Mouse (Mus musculus) small intestine, adult 2 months (tissue): ENCODE results near the gene Ak5. TPM values are rescaled to one million over a fixed set of nuclear protein-coding genes. Genes with fewer than 3 reads are reported as not detected.

Experiments used
- H3K27ac ChIP-seq: fragments of 200-500 bp; 2 replicates; pipeline ENCODE4 v1.5.1; 2012; ENCODE audit warnings: low read depth, low read length, control low read depth, inconsistent platforms; ENCODE audit not compliant: insufficient read depth
- H3K27me3 ChIP-seq: fragments of 200-500 bp; 2 replicates; pipeline ENCODE4 v1.6.1; 2012; ENCODE audit warnings: mild to moderate bottlenecking, moderate library complexity, low read length, inconsistent platforms; ENCODE audit not compliant: control insufficient read depth, insufficient read depth
- H3K36me3 ChIP-seq: fragments of 200-500 bp; 2 replicates; pipeline ENCODE4 v1.6.1; 2012; ENCODE audit warnings: mild to moderate bottlenecking, low read length, control low read depth, inconsistent platforms; ENCODE audit not compliant: control insufficient read depth, insufficient read depth
- H3K4me1 ChIP-seq: fragments of 200-500 bp; 2 replicates; pipeline ENCODE4 v1.6.1; 2012; ENCODE audit warnings: low read length, inconsistent platforms, mixed read lengths; ENCODE audit not compliant: control insufficient read depth, insufficient read depth, insufficient read length
- H3K4me3 ChIP-seq: fragments of 200-500 bp; 2 replicates; pipeline ENCODE4 v1.5.1; 2012; ENCODE audit warnings: low read depth, mild to moderate bottlenecking, control low read depth, inconsistent platforms, low read length, moderate library complexity
- CTCF ChIP-seq: fragments of 200-500 bp; IDR thresholded peaks from 2 replicates; pipeline ENCODE4 v1.5.1; 2012; ENCODE audit warnings: low read depth, mild to moderate bottlenecking, control low read depth, inconsistent platforms, low read length, moderate library complexity, mixed read lengths; ENCODE audit not compliant: insufficient replicate concordance, insufficient read length; ENCODE audit errors: extremely low read depth
- POLR2A ChIP-seq: fragments of 200-500 bp; IDR thresholded peaks from 2 replicates; pipeline ENCODE4 v1.6.1; 2012; ENCODE audit warnings: low read depth, mild to moderate bottlenecking, control low read depth, inconsistent platforms, low read length, moderate library complexity
- WGBS: fragments of 180-500 bp; shearing (Covaris S2); methylation state at CpG from one replicate; pipeline ENCODE4 v1.1.7; 2018; 5-methylcytosine and 5-hydroxymethylcytosine counted together
- polyA plus RNA-seq: library from polyadenylated mRNA; depleted of rRNA; stranded (reverse); fragments of >200 nt; gene quantifications from 2 replicates; pipeline ENCODE4 v1.2.3, GENCODE M21; 2012; rRNA removed

Ak5 gene
- 0.17 TPM in 1 of 2 replicates, not detected in the other for polyA plus RNA-seq

GRCm38 (mm10) chr3:152668239-152668638 lies at the start of gene Ak5:
Gene Ak5 (minus strand): TSS chr3:152668360.
- Histone ChIP-seq H3K27ac (no peak within 1 kb of the TSS), H3K27me3 (peaks cover 12% of the 10 kb centered on the region), H3K4me3 (no peak within 1 kb of the TSS; the same call in 1 of the 2 replicates), H3K36me3 (no peaks in the 10 kb centered on the region), H3K4me1 (no peaks in the 10 kb centered on the region)
- WGBS: 3% methylated on average over 5 of the region's 5 CpGs
- TF ChIP-seq CTCF (no peak), POLR2A (no peak)

GRCm38 (mm10) chr3:152713991-152714902 lies 46.1 kb upstream of the Ak5 start, which contains the start of gene Pigk:
Gene Pigk (plus strand): TSS chr3:152714100.
- Histone ChIP-seq H3K27me3 (no peaks in the 10 kb centered on the region), H3K36me3 (no peaks in the 10 kb centered on the region), H3K27ac (no peak within 1 kb of the TSS), H3K4me1 (no peaks in the 10 kb centered on the region), H3K4me3 (peak within 1 kb of the TSS; percentile 92)
- under 1% methylated on average over 48 of the region's 48 CpGs for WGBS
- no peak for TF ChIP-seq CTCF
- TF ChIP-seq POLR2A: peak; percentile 64

- Histone ChIP-seq H3K4me1 (no peaks in the 10 kb centered on the region), H3K27me3 (no peaks in the 10 kb centered on the region), H3K4me3 (no peak overlapping the region), H3K27ac (no peak overlapping the region), H3K36me3 (no peaks in the 10 kb centered on the region)
- WGBS: 63% methylated on average over 4 of the region's 4 CpGs
- TF ChIP-seq POLR2A: no peak
- no peak for TF ChIP-seq CTCF
Measured at GRCm38 (mm10) chr3:152712957-152713356, 44.8 kb upstream of the Ak5 start.

DNA sequence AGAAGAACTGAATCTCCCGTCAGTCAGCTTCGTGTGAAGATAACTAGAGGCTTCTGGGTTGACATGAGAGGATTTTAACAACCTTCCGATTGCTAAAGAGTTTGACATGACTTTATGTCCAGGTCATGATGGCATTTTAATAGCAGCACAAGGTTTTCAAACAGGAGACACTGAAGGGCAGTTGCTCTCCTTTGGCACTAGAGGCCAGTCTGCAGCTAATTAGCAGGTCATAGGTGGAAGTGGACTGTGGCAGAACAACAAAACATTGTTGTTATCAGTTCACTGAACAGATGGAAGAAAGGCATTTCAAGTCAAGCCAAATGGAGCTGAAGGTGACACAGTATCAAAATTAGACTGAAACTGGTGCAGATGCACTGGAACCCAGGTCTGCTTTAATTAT lies 41.8 kb upstream of the Ak5 start:
- Histone ChIP-seq H3K4me1 (no peaks in the 10 kb centered on the region), H3K36me3 (no peaks in the 10 kb centered on the region), H3K27ac (no peak overlapping the region), H3K4me3 (no peak overlapping the region), H3K27me3 (no peaks in the 10 kb centered on the region)
- no peak for TF ChIP-seq CTCF
- TF ChIP-seq POLR2A: no peak
- 80% methylated on average over 3 of the region's 3 CpGs for WGBS

DNA sequence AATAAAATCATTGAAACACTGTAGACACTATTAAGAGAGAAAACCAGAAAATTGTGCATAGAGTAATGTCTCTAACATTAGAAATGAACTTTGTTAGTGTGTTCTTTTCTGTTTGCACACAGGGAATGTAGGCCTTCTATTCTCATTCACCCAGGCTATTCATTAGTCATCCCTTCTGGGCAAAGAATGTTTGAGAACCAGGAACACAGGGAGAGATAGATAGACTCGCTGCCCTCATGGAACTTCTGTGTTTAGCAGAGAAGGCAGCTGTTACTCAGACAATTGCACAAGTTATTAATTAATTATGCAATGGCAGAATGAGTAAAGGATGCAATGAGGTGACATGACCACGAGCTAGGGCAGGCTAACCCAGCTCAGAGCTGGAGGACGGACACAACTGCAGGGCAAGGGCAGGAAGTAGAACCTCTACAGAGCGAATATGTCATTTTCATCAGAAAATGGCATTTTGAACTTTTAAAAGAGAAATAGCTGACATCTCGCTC lies 39.2 kb upstream of the Ak5 start:
- Histone ChIP-seq H3K36me3 (no peaks in the 10 kb centered on the region), H3K4me3 (no peak overlapping the region), H3K4me1 (no peaks in the 10 kb centered on the region), H3K27ac (no peak overlapping the region), H3K27me3 (no peaks in the 10 kb centered on the region)
- TF ChIP-seq CTCF: no peak
- no peak for TF ChIP-seq POLR2A
- 67% methylated on average over 5 of the region's 5 CpGs for WGBS

DNA sequence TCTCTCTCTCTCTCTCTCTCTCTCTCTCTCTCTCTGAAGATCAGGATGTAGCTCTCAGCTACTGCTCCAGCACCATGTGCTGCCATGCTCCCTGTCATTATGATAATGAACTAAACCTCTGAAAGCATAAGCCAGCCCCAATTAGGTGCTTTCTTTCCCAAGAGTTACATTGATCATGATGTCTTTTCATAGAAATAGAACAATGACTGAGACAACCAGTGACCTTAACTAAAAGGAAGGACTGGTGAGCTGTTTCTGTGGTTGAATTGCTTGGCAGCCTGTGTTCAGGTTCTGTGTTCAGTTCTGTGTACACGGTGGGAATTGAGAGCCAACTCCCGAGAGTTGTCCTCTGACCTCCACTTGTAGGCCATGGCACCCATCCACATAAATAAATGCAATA lies 38.7 kb upstream of the Ak5 start:
- no peak overlapping the region for H3K4me3 ChIP-seq
- 70% methylated on average over 2 of the region's 2 CpGs for WGBS
- H3K27ac ChIP-seq: no peak overlapping the region
- H3K36me3 ChIP-seq: no peaks in the 10 kb centered on the region
- no peaks in the 10 kb centered on the region for H3K27me3 ChIP-seq
- no peaks in the 10 kb centered on the region for H3K4me1 ChIP-seq
- TF ChIP-seq CTCF (no peak), POLR2A (no peak)

DNA sequence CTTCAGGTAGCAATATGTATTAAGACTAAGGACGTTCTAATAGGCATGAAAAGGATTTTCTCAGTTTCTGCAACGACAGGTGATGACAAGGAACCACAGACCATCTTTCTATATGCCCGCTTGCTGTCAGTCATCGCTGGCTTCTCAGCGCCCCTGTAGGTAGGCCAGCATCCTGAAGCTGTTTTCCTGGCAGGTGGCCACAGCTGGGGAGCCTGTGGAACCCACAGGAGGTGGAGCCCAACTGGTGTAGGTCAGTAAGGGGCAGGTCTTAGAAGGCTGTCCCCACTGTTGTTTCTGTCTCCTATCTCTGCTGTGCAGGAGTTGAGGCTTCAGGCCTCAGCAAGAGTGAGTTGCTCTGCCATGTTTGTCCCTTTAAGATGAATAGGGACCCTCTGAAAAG lies 37.7 kb upstream of the Ak5 start:
- 86% methylated on average over 5 of the region's 5 CpGs for WGBS
- TF ChIP-seq CTCF (no peak), POLR2A (no peak)

More for the DNA sequence above, 37.7 kb upstream of the Ak5 start:
- Histone ChIP-seq H3K27me3 (no peaks in the 10 kb centered on the region), H3K4me3 (no peak overlapping the region), H3K36me3 (no peaks in the 10 kb centered on the region), H3K4me1 (no peaks in the 10 kb centered on the region), H3K27ac (no peak overlapping the region)
